Mouse (Mus musculus): ENCODE data around the gene Uspl1.
"Not testable (repeated sequence)": the region's sequence is repeated elsewhere in the genome, so short reads cannot be mapped to it uniquely, and the experiment has no call there.

Gene Uspl1

DNA sequence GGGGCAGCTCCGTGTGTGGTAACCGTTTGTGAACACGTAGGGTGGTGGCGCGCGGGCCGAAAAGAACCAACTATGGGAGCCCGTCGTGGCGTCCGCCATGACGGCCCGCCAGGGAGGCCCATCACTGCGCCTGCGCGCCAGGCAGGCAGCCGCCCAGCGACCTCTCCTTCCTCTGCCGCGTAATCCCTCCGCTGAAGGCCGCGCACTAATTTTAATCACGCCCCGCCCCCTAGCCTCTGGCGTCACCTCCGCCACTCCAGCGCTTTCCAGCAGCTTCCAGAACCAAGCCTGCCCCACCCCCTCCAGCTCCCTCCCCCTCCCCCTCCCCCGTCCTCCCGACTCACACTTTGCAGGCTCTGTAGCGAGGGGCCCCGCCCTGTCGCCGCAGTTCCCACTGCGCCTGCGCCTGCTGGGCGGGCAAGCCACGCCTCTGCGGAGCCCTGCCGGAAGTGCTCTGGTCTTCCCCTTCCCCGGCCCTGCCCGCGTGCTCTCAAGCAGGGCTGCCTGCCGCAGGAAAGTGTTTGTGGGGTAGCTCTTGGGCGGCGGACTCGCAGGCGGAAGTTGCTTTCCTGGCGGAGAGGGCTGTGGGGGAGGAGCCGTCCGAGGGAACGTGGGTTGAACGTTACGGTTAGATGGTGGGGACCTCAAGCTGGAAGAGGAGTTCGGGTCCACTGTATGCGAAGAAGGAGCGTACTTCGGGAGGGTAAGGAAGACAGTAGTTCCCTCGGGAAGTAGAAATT is at the start of gene Uspl1, which contains the start of gene Hmgb1:
Gene Uspl1 (plus strand): TSS at position 247 of the 740 bp plus-strand sequence.
Gene Hmgb1 (minus strand): TSS at position 386 of the 740 bp plus-strand sequence.
- DNase-seq (ENCODE audit: low read depth), result peak; percentile 99

DNA sequence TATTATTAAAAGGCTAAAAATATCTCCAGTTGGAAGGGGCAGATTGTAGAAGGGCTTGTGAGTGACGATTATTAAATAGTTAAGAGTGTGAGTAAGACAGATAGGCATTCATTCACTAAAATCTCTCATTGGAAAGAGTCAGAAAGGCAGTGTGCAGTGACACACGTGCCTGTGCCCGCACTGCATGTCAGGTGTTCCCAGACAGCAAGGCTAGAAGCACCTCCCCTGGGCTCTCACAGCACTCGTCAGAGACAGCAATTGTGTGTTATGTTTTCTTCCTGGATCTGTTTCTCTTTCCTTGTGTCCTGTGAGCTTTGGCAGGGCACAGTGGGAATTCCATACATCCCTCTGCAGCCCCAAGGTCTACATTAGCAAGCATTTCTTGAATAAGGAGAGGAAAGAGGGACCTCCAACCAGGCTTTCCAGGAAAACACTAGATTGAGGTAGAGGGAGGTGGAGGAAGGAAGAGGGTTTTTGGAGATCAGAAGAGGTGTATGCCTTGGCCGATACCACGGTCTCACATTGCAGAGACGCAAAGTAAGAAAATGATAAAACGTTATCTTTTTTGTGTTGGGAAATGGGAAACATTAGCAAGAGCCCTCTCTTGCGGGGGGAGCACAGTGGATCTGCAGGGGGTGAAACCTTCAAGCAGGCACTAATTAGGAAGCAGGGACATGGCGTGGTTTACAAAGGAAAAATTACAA is 49.2 kb upstream of the Uspl1 start:
- DNase-seq (ENCODE audit: low read depth), result peak; percentile 28

DNA sequence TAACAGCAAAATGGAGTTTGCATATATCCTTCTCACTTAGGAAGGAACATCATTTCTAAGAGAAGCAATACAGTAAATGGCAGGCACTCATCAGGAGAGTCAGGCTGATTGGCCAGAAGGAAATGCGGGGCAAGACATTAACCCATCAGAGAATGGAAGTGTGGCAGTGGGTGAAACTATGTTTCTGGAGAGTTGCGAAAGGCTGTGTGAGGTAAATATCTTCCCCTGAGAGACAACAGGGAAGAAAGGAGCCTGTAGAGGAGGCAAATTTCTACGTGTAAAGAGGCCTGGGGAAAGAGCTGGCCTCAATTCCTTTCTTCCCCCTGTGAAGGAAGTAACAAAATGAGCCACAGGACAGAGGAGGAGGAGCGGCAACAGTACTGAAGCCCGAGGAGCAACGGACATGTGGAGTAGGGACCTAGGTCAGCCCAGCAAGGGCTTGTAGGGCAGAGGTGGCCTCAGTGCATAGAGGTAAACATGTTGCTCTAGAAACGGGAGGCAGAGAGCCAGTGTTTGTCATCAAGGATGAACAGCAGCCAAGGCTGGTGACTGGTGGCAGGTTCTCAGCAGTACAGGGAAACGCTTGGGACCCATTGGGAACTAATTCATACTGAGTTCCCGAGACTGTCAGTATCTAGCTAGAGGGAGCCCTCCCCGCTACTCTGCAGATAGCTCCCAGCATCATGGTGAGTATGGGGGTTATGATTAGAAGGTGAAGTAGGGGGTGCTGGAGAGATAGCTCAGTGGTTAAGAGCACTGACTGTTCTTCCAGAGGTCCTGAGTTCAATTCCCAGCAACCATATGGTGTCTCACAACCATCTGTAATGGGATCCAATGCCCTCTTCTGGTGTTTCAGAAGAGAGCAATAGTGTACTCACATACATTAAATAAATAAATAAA is 48.4 kb upstream of the Uspl1 start:
- no peak for DNase-seq (ENCODE audit: low read depth)

GRCm38 (mm10) chr5:149136933-149137365 is 47.2 kb upstream of the Uspl1 start:
- peak; percentile 65 for DNase-seq (ENCODE audit: low read depth)

GRCm38 (mm10) chr5:149137447-149137846 is 46.7 kb upstream of the Uspl1 start:
- DNase-seq (ENCODE audit: low read depth), result peak; percentile 76

DNA sequence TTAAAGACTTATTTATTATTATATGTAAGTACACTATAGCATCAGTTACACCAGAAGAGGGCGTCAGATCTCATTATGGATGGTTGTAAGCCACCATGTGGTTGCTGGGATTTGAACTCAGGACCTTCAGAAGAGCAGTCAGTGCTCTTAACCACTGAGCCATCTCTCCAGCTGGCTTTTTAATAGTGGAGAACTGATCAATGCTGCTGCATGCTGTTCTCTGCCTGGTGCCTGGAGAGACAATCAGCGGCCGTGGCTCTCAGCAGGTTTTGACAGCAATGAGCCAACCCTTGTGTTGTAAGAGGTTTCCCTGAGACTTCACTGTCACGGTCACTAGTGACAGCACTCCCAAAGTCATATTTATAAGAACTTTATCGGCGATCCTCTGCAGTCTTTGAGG is 46.1 kb upstream of the Uspl1 start:
- not testable (repeated sequence) for DNase-seq (ENCODE audit: low read depth)

DNA sequence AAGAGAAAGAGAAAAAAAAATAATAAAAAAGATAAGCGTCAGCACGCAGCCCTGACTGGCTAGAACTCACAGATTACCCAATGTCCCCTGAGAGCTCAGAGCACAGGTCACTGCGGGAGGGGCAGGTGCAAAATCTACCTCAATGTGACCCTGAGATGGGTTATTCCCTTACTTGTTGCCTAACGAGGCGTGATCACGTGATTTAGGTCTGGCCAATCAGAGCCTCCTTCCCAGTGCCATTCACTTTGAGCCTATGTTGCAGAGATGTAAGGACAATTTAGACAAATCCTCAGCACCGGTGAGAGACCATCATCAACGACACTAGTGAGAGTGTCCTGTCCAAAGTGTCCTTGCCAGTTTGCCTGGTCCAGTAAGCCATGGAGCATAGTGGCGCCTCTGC is 43.8 kb upstream of the Uspl1 start:
- no peak for DNase-seq (ENCODE audit: low read depth)

DNA sequence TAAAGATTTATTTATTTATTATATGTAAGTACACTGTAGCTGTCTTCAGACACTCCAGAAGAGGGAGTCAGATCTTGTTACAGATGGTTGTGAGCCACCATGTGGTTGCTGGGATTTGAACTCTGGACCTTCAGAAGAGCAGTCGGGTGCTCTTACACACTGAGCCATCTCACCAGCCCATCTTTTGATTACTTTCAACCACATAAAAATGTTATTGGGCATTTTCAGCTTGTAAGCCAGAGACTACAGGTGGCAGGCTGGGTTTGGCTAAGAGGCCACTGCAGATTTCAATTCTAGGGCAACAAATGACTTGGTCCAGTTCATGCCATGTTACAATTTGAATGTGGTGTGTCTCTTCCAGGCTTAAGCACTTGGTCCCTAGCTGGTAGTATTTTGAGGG is 43.0 kb upstream of the Uspl1 start:
- DNase-seq (ENCODE audit: low read depth), result not testable (repeated sequence)

GRCm38 (mm10) chr5:149143766-149144375 is 40.3 kb upstream of the Uspl1 start:
- DNase-seq (ENCODE audit: low read depth), result peak; percentile 92

- DNase-seq (ENCODE audit: low read depth), result no peak
Measured at GRCm38 (mm10) chr5:149146691-149147090, 37.5 kb upstream of the Uspl1 start.

DNA sequence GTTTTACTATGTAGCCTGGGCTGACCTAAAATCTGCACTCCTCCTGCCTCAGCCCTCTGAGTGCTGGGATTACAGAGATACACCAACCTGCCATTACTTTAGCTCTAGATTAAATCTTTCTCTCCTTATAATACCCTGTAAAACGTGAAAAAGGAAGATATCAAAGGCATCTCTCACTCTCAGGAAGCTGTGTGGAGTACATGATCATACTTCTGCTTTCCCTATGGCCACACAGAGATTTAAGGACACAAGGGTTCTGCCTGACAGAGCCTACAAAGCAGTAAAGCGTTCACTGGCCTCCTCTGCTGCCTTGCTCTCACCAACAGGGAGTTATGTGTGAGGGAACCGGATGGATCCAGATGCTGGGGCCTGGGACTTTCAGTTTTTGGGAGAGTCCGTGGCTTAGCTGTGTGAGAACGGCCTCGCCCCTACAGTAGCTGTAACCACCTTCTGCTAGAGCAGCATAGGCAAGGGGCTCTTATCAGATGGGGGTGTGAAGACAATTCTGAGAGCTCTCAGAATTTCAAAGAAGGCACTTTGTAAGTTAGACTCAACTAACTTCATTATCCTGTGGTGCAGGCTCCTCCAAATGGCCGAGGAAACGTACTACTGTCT is 36.7 kb upstream of the Uspl1 start:
- no peak for DNase-seq (ENCODE audit: low read depth)

DNA sequence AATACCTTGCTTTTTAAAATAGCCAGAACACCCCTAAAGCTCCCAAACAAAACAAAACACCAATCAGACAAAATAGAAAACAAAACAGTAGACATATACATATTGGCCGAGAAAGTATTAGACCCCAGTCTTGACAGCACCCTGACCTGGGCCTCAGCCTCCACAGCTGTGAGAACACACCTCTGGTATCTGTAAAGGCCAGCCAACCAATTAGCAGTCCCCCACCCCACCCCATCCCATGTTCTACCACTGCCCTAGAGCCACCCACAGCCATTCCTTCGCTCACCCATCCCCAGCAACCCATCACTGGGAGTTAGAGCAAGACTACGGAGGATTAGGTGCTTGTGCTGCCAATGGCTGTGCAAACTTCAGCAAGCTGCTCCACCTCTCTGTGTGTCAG is 33.3 kb upstream of the Uspl1 start:
- DNase-seq (ENCODE audit: low read depth), result no peak

DNA sequence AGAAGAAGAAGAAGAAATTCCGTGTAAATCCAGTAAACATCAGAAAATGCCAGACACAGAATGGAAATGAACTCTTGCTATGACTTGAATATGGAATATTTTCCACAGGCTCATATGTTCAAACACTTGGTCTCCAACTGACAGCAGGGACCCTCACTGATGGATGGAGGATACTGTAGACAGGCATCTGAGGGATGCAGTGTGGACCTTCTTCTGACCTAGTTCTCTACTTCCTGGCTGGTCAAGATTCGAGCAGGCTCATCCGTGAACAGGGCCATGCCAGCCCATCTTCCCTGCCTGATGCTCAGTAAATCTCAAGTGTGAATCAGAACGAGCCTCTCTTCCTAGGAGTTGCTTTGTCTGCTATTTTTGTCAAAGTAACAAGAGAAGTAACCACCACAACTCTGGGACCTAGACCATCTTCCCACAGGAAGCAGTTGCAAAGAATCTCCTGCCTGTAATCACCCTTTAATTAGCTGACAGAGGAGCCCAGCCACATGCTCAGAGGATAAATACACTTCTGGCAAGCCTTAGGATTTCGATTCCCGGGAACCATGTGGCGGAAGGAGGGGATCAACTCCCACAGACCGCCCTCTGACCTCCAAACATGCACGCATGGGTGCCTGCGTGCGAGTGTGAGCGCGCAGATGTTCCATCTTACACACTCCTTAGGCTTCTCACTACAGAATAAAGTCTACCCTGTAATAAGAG is 31.9 kb upstream of the Uspl1 start:
- DNase-seq (ENCODE audit: low read depth), result no peak

GRCm38 (mm10) chr5:149152774-149153155 is 31.4 kb upstream of the Uspl1 start:
- no peak for DNase-seq (ENCODE audit: low read depth)

GRCm38 (mm10) chr5:149156886-149157563 is 27.1 kb upstream of the Uspl1 start:
- DNase-seq (ENCODE audit: low read depth), result no peak

DNA sequence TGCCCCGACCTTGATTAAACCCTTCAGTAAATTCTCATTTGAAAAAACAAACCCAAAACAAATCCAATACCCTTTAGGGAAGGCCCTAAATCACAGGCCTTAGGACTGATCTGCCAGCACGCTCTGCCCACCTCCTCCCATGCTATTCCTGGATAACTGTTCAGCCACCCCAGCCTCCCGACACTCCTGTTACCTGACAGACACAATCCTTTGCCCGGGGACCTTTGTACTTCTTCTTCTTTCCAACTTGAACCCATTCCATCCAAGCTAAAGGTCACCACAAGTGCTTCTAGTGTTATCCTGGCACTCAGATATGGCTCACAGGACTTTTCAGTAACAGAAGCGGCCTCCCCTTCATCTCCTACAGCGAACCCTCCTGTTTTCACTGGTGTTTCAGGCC is 25.1 kb upstream of the Uspl1 start:
- no peak for DNase-seq (ENCODE audit: low read depth)

GRCm38 (mm10) chr5:149160469-149160868 is 23.7 kb upstream of the Uspl1 start:
- no peak for DNase-seq (ENCODE audit: low read depth)

DNA sequence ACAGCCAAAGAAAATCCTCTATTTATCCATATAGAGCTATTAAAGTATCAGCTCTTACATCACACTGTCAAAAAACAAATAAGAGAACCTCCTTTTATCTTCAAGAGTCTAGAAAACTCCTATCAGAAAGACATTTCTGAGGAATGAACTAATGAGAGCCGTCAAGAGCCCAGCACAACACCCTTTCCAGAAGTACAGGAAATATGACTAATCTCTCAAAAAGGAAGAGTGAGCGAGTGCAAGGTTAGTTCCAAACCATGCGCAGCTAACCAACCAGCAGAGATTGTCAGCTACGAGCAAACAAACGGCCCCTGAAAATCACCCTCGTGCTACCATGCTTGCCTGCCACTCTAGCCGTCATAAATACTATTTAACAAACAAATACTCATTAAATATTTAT is 21.3 kb upstream of the Uspl1 start:
- DNase-seq (ENCODE audit: low read depth), result peak; percentile 27

DNA sequence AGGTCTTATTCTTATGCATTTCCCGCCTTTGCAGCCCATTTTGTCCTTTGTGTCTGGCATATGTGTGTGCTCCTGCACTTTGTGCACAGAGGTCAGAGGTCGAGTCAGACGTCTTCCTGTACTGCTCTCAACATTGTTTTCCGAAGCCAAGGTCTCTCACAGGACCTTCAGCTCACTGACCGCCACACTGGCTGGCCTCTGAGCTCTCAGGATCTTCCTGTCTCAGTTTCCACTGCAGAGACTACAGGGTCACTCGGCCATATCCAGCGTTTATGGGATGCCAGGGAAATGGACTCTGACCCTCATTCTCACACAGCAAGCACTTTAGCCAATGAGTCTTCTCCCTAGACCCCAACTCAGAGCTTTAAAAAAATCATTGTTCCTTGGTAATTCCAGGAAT is 19.3 kb upstream of the Uspl1 start:
- DNase-seq (ENCODE audit: low read depth), result no peak

GRCm38 (mm10) chr5:149166011-149166410 is 18.1 kb upstream of the Uspl1 start:
- DNase-seq (ENCODE audit: low read depth), result no peak

Measured in NIH3T3 (cell line).